Mouse (Mus musculus) monocyte, adult 59 days (primary cell): Measurements from ENCODE around the gene Hyal5. TPM values are rescaled to one million over a fixed set of nuclear protein-coding genes. Genes with fewer than 3 reads are reported as not detected.

ENCODE experiments used
- total RNA-seq, 2 experiments: library from RNA; stranded (reverse); gene quantifications; one replicate each; pipeline ENCODE4 v1.2.4; 2023

The Hyal5 gene
- not detected for total RNA-seq

DNA sequence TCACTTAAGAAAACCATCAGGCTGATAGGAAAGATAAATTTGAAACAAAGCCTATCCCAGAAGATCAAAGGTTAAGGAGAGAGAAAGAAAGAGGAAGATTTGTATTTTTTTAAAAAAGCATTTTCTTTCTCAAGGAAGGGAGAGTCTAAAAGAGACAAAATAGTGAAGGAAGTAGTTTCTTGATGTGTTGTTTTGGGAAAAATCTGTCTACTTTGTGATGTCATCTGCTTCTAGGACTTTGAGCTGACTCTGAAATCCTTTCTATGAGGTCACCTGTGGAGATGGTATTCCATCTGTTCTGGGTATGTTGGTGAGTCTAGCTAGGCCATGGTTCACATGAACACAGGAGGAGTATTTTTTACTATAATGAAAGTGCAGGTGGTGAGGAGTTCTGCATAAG lies at the start of gene Hyal5:
Hyal5 (plus strand) TSS at position 301 of the 400 bp plus-strand sequence.

Other genes with a start within 250 kb of the Hyal5 start
- gene Wasl, start 193.0 kb upstream of the Hyal5 start, total RNA-seq, result 10 to 100 TPM; 32.8 to 37.7 TPM
- not detected for gene Hyal6, start 124.8 kb upstream of the Hyal5 start, total RNA-seq
- gene Hyal4, start 109.7 kb upstream of the Hyal5 start, total RNA-seq, result not detected
- gene Spam1, start 66.8 kb upstream of the Hyal5 start, total RNA-seq, result not detected
- gene Tmem229a, start 98.3 kb downstream of the Hyal5 start, total RNA-seq, result under 1 TPM; 0.63 to 0.82 TPM